Mouse (Mus musculus) midbrain, postnatal 0 days (tissue): ENCODE results near the gene Rnf214. TPM values are rescaled to one million over a fixed set of nuclear protein-coding genes. Genes with fewer than 3 reads are reported as not detected.

Experiments used
- ATAC-seq: fragments of 200-750 bp; cut with Nextera tagmentation; 2 replicates; pipeline ENCODE4 v1.8.0; 2017; ENCODE audit warnings: moderate number of reproducible peaks, mild to moderate bottlenecking, moderate TSS enrichment, moderate library complexity; ENCODE audit not compliant: low FRiP score
- DNase-seq: peaks from one replicate; pipeline ENCODE4 v3.0.0-alpha.2; 2015; ENCODE audit warnings: low spot score
- H3K27ac ChIP-seq: fragments of 300-500 bp; sonication (generic); 2 replicates; pipeline ENCODE4 v1.5.1; 2014; ENCODE audit warnings: low read depth, mild to moderate bottlenecking, low read length, mixed read lengths
- H3K27me3 ChIP-seq: fragments of 300-500 bp; sonication (generic); 2 replicates; pipeline ENCODE4 v1.6.1; 2014; ENCODE audit warnings: low read length, control low read depth, mixed read lengths; ENCODE audit not compliant: insufficient read depth
- H3K36me3 ChIP-seq: fragments of 300-500 bp; sonication (generic); 2 replicates; pipeline ENCODE4 v1.6.1; 2014; ENCODE audit warnings: low read length, control low read depth, mixed read lengths; ENCODE audit not compliant: insufficient read depth
- H3K4me1 ChIP-seq: fragments of 300-500 bp; sonication (generic); 2 replicates; pipeline ENCODE4 v1.6.1; 2014; ENCODE audit warnings: mild to moderate bottlenecking, control low read depth, antibody characterized with exemption, low read length, mixed read lengths; ENCODE audit not compliant: insufficient read depth
- H3K4me2 ChIP-seq: fragments of 300-500 bp; sonication (generic); 2 replicates; pipeline ENCODE4 v1.6.1; 2014; ENCODE audit warnings: low read depth, mild to moderate bottlenecking, low read length, mixed read lengths; ENCODE audit not compliant: poor library complexity, severe bottlenecking
- H3K4me3 ChIP-seq: fragments of 300-500 bp; sonication (generic); 2 replicates; pipeline ENCODE4 v1.5.1; 2014; ENCODE audit warnings: low read depth, mild to moderate bottlenecking, low read length, moderate library complexity
- H3K9ac ChIP-seq: fragments of 300-500 bp; sonication (generic); replicated peaks from 2 replicates; pipeline ENCODE4 v1.6.1; 2014; ENCODE audit warnings: mild to moderate bottlenecking, low read length, moderate library complexity, mixed read lengths; ENCODE audit not compliant: poor library complexity, severe bottlenecking
- H3K9me3 ChIP-seq: fragments of 300-500 bp; sonication (generic); 2 replicates; pipeline ENCODE4 v1.6.1; 2016; ENCODE audit warnings: low read length, control low read depth
- CTCF ChIP-seq: IDR thresholded peaks from 2 replicates; pipeline ENCODE4 v1.5.1; 2016; ENCODE audit warnings: antibody characterized with exemption, mild to moderate bottlenecking
- WGBS: fragments of 180-500 bp; shearing (Covaris S2); extraction: QIAGEN DNeasy Blood & Tissue Kit; methylation state at CpG from one replicate; pipeline ENCODE4 v1.1.7; 2014; 5-methylcytosine and 5-hydroxymethylcytosine counted together
- polyA plus RNA-seq: library from polyadenylated mRNA; unstranded; fragments of >200 nt; fragmentation: Nextera tagmentation; extraction: Ambion mirVana; gene quantifications from 2 replicates; pipeline ENCODE4 v1.2.1, GENCODE M21; 2015
- total RNA-seq: library from RNA; depleted of rRNA; stranded (reverse); fragments of >200 nt; gene quantifications from 2 replicates; pipeline ENCODE4 v1.2.3, GENCODE M21; 2014; rRNA removed

Gene Rnf214
- total RNA-seq: 51.4 and 53.4 TPM in 2 replicates
- 70.5 and 84.6 TPM in 2 replicates for polyA plus RNA-seq

GRCm38 (mm10) chr9:45906355-45907077 is at the start of gene Rnf214, which contains the start of gene Pcsk7:
Gene Rnf214 (minus strand): TSS chr9:45906911.
Gene Pcsk7 (plus strand): TSS chr9:45906497.
- TF ChIP-seq CTCF: peak; percentile 78
- peak; percentile 92 for ATAC-seq
- Histone ChIP-seq H3K27me3 (no peaks in the 10 kb centered on the region), H3K9ac (peak within 1 kb of the TSS; percentile 98), H3K4me2 (peak within 1 kb of the TSS; percentile 79), H3K9me3 (no peaks in the 10 kb centered on the region), H3K4me3 (peak within 1 kb of the TSS; percentile 83), H3K36me3 (peaks cover 27% of the 10 kb centered on the region), H3K27ac (peak within 1 kb of the TSS; percentile 95), H3K4me1 (peaks cover 5% of the 10 kb centered on the region)
- WGBS: under 1% methylated on average over 74 of the region's 80 CpGs
- DNase-seq: peak; percentile 93

GRCm38 (mm10) chr9:45955107-45955963 is 48.6 kb upstream of the Rnf214 start, which contains the start of gene Sidt2:
Gene Sidt2 (minus strand): TSS chr9:45955258.
- TF ChIP-seq CTCF: no peak
- Histone ChIP-seq H3K27me3 (no peaks in the 10 kb centered on the region), H3K4me1 (peaks cover 13% of the 10 kb centered on the region; the same call in 1 of the 2 replicates), H3K9me3 (no peaks in the 10 kb centered on the region), H3K4me2 (peak within 1 kb of the TSS; percentile 89), H3K4me3 (peak within 1 kb of the TSS; percentile 95), H3K9ac (peak within 1 kb of the TSS; percentile 91), H3K36me3 (peaks cover 19% of the 10 kb centered on the region), H3K27ac (peak within 1 kb of the TSS; percentile 84)
- WGBS: under 1% methylated on average over 48 of the region's 48 CpGs
- ATAC-seq (peak; percentile 94), DNase-seq (peak; percentile 94)

DNA sequence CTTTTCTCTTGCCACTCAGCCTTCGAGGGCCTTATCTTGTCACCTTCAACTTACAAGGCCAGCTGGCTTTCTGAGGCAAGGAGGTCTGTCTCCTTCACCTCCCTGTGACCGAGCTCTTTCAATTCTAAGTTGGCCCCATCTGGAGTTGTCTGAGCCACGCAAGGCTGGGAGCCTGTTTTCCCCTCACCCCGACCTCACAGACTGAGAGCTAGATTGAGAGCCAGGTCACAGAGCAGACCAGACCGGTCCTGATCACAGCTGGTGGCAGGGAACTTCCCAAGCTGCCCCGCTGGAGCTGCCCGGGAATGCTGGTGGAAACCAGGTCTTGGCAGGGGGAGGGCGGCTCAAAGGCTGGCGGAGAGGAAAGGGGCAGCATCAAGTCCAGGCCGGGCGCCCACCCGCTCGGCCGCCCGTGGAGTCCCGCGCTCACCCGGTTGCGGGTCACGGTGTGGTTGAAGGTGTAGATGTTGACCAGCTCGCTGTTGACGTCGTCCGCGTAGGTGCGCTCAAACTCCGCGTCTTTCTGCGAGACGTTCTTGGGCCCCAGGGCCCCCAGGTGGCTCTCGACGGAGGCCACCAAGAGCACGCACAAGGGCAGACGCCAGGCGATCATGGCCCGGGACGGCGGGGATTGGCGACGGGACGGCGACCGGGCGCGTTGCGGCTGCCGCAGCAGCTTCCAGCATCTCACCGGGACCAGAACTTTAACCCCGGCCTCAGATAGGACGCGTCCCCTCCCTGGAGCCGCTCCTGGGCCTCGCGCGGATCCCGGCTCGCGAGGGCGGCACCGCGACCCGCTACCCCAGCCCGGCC is 47.8 kb upstream of the Rnf214 start:
- Histone ChIP-seq H3K4me3 (peak overlapping the region; percentile 95), H3K27me3 (no peaks in the 10 kb centered on the region), H3K4me1 (peaks cover 13% of the 10 kb centered on the region; the same call in 1 of the 2 replicates), H3K36me3 (peaks cover 27% of the 10 kb centered on the region), H3K4me2 (peak overlapping the region; percentile 89), H3K9me3 (no peaks in the 10 kb centered on the region), H3K9ac (peak overlapping the region; percentile 91), H3K27ac (peak overlapping the region; percentile 84)
- TF ChIP-seq CTCF: no peak
- ATAC-seq (peak; percentile 75), DNase-seq (peak; percentile 33)
- under 1% methylated on average over 63 of the region's 63 CpGs for WGBS

DNA sequence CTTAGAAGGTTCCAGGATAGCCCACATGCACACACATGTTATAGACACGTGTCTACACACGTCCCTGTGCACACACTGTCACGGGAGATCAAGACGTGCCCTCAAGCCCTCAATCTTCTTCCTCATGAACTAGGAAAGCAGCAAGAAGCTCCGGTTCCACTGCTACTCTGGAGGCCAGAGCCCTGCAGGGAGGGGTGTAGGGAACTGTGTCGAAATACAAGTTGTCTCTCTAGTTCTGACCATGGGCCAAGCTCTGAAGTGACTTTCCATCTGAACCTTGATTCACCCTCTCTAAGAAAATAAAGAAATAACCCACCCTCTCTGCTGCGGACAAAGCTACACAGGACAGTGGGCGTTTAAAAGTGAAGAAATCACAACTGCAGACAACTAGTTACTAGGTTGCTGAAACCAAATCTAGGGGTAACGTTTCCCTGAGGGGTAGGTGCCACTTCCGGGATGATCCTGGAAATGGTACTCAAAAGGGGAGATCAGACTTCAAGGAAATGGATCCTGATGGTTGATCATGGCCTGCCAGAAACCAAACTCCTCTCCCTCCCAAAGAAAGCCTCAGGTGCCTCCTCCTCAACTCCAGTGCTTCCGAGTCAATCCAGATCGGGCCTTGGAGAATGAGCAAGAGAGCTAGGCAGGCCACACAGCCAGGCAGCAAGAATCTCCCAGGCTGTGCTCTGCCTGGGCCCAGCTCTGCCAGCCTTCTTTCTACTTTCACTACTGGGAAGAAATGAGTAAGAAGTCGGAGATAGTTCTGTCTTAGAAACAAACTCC is 47.0 kb upstream of the Rnf214 start:
- H3K9ac ChIP-seq: peak overlapping the region; percentile 91; the same call in 1 of the 2 replicates
- peak overlapping the region; percentile 84 for H3K27ac ChIP-seq
- no peak for DNase-seq
- H3K9me3 ChIP-seq: no peaks in the 10 kb centered on the region
- H3K4me3 ChIP-seq: peak overlapping the region; percentile 95
- 59% methylated on average over 13 of the region's 13 CpGs for WGBS
- no peaks in the 10 kb centered on the region for H3K27me3 ChIP-seq
- peaks cover 13% of the 10 kb centered on the region; the same call in 1 of the 2 replicates for H3K4me1 ChIP-seq
- TF ChIP-seq CTCF: no peak
- H3K4me2 ChIP-seq: peak overlapping the region; percentile 89
- H3K36me3 ChIP-seq: peaks cover 30% of the 10 kb centered on the region
- no peak for ATAC-seq

- H3K9me3 ChIP-seq: no peaks in the 10 kb centered on the region
- 89% methylated on average over 7 of the region's 7 CpGs for WGBS
- no peak for TF ChIP-seq CTCF
- H3K36me3 ChIP-seq: peaks cover 37% of the 10 kb centered on the region
- no peak overlapping the region for H3K4me3 ChIP-seq
- no peak for DNase-seq
- peaks cover 13% of the 10 kb centered on the region; the same call in 1 of the 2 replicates for H3K4me1 ChIP-seq
- H3K27me3 ChIP-seq: no peaks in the 10 kb centered on the region
- H3K9ac ChIP-seq: no peak overlapping the region
- 0 out of 2 replicates have a peak overlapping the region, but pooled peaks have one; percentile 89 for H3K4me2 ChIP-seq
- no peak for ATAC-seq
- no peak overlapping the region for H3K27ac ChIP-seq
Observed at GRCm38 (mm10) chr9:45952890-45953289, 46.2 kb upstream of the Rnf214 start.
